Mouse (Mus musculus) kidney, embryonic 14.5 days (tissue): ENCODE measurements around the gene Hand2. TPM values are rescaled to one million over a fixed set of nuclear protein-coding genes. Genes with fewer than 3 reads are reported as not detected.
A peak's percentile ranks its signal among the peaks of the same experiment; 100 is the strongest.

ENCODE experiments used
- ATAC-seq: fragments of 200-750 bp; cut with Nextera tagmentation; 2 replicates; pipeline ENCODE4 v1.8.0; 2017; ENCODE audit warnings: moderate number of reproducible peaks, mild to moderate bottlenecking, moderate TSS enrichment, moderate library complexity; ENCODE audit not compliant: low FRiP score, low TSS enrichment
- H3K27ac ChIP-seq: fragments of 300-500 bp; sonication (generic); 2 replicates; pipeline ENCODE4 v1.5.1; 2014; ENCODE audit warnings: low read depth, mild to moderate bottlenecking, low read length, moderate library complexity, mixed read lengths
- H3K27me3 ChIP-seq: fragments of 300-500 bp; sonication (generic); 2 replicates; pipeline ENCODE4 v1.6.1; 2014; ENCODE audit warnings: mild to moderate bottlenecking, low read length; ENCODE audit not compliant: control insufficient read depth, insufficient read depth
- H3K36me3 ChIP-seq: fragments of 300-500 bp; sonication (generic); 2 replicates; pipeline ENCODE4 v1.6.1; 2014; ENCODE audit warnings: low read length, mixed read lengths; ENCODE audit not compliant: control insufficient read depth, insufficient read depth
- H3K4me1 ChIP-seq: fragments of 300-500 bp; sonication (generic); 2 replicates; pipeline ENCODE4 v1.6.1; 2014; ENCODE audit warnings: low read length, mixed read lengths; ENCODE audit not compliant: control insufficient read depth, insufficient read depth
- H3K4me2 ChIP-seq: fragments of 300-500 bp; sonication (generic); replicated peaks from 2 replicates; pipeline ENCODE4 v1.6.1; 2014; ENCODE audit warnings: low read depth, mild to moderate bottlenecking, low read length
- H3K4me3 ChIP-seq: fragments of 300-500 bp; sonication (generic); 2 replicates; pipeline ENCODE4 v1.5.1; 2014; ENCODE audit warnings: mild to moderate bottlenecking, low read length
- H3K9ac ChIP-seq: fragments of 300-500 bp; sonication (generic); 2 replicates; pipeline ENCODE4 v1.6.1; 2014; ENCODE audit warnings: low read depth, mild to moderate bottlenecking, low read length, moderate library complexity
- H3K9me3 ChIP-seq: fragments of 300-500 bp; sonication (generic); 2 replicates; pipeline ENCODE4 v1.6.1; 2016; ENCODE audit warnings: low read length; ENCODE audit not compliant: control insufficient read depth
- WGBS: fragments of 180-500 bp; shearing (Covaris S2); extraction: QIAGEN DNeasy Blood & Tissue Kit; methylation state at CpG from one replicate; pipeline ENCODE4 v1.1.7; 2014; 5-methylcytosine and 5-hydroxymethylcytosine counted together
- polyA plus RNA-seq: library from polyadenylated mRNA; unstranded; fragments of >200 nt; fragmentation: Nextera tagmentation; extraction: Ambion mirVana; gene quantifications from 2 replicates; pipeline ENCODE4 v1.2.1, GENCODE M21; 2014

The Hand2 gene
- polyA plus RNA-seq, 1 experiment from 2014 or later: not detected

DNA sequence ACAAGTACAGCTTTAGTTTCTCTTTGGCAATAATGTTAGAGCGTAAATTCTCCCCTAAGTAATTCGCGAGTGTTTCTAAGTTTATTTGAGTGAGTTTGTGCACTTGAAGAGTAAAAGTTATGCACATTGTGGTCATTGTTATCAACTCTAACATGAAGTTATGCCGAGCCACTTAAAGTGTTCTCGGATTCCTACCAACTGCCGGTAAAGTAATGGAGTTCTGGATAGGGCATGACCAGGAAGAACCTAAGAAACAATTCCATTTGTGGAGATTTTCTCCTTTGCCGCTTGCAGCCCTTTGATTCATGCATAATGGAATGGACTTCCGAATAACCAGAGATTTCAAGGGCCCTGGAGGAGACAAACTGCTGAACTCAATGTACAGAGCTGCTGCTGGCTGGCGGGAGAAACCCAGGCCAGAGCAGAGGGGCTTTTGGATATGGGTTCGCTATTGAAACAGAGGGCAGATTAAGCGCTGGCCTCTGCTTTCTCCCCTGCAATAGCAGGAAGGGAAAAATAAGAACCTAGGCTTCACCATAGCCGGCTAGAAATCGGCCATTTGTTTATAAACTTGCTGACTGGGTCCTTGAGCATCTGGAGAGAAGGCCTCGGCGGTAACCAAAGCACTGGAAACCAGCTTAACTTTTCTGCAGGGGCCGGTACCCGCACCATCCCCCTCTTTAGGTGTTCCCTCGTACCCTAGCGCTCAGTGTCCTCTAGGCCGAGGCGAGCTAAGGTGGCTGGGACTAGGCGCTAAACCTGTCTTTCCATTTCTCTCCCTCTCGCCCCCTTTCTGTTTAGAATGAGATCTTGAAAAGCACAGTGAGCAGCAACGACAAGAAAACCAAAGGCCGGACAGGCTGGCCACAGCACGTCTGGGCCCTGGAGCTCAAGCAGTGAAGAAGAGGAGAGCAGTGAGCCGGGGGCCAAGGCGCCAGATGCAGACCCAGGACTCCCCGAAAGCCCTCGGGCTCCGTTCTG, 2.5 kb downstream of the Hand2 start:
- peak overlapping the region; percentile 18; the same call in 1 of the 2 replicates for H3K9ac ChIP-seq

DNA sequence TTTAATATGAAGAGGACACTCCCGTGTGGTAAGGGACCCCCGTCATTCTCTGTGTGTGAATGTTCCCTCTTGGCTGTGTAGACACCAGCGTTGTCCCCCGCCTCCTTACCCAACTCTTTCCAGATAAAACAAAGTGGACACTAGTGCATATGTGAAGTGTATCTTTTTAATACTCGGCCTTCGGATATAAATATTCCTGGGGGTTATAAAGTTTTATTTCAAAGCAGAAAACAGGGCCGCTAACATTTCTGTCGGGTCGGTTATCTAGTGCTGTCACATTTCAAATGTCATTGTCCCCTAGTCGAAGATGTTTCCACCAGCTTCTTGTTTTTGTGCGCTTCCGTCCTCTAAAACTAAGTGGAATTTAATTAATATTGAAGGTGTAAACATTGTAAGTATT, 3.3 kb downstream of the Hand2 start:
- Histone ChIP-seq H3K9me3 (no peaks in the 10 kb centered on the region), H3K27me3 (peaks cover 88% of the 10 kb centered on the region), H3K4me2 (no peak overlapping the region), H3K36me3 (no peaks in the 10 kb centered on the region), H3K9ac (no peak overlapping the region), H3K4me3 (peak overlapping the region; percentile 40; the same call in 1 of the 2 replicates), H3K4me1 (0 out of 2 replicates have a peak, but pooled peaks cover 11% of the 10 kb centered on the region), H3K27ac (no peak overlapping the region)
- no peak for ATAC-seq
- WGBS: 2% methylated on average over 12 of the region's 12 CpGs

More for the DNA sequence above, 2.5 kb downstream of the Hand2 start:
- no peak for ATAC-seq
- Histone ChIP-seq H3K36me3 (no peaks in the 10 kb centered on the region), H3K27ac (no peak overlapping the region; the same call in 1 of the 2 replicates), H3K4me1 (0 out of 2 replicates have a peak, but pooled peaks cover 9% of the 10 kb centered on the region), H3K9me3 (no peaks in the 10 kb centered on the region), H3K27me3 (peaks cover 88% of the 10 kb centered on the region), H3K4me3 (peak overlapping the region; percentile 40; the same call in 1 of the 2 replicates), H3K4me2 (no peak overlapping the region)
- under 1% methylated on average over 31 of the region's 31 CpGs for WGBS

DNA sequence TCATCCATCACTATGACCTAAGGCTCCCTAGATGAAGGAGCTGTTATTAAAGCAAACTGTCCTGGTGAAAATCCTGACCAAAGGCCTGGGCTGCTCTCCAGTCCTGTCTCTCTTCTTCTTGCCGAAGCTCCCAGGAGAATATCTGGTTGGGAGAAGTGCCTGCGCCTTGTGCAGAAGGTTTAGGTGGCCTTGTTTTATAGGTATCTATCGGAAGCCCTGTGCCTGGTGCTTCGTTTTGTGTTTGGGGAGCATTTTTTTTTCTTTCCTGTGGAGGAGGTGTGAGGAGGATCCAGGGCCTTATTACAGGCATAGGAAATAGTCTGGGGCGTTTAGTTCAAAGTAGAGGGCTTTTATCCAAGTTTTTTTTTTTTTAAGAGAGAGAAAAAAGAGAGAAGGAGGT, 3.9 kb downstream of the Hand2 start:
- Histone ChIP-seq H3K36me3 (no peaks in the 10 kb centered on the region), H3K4me3 (peak overlapping the region; percentile 10; the same call in 1 of the 2 replicates), H3K4me2 (no peak overlapping the region), H3K27ac (no peak overlapping the region), H3K9ac (no peak overlapping the region), H3K27me3 (peaks cover 89% of the 10 kb centered on the region), H3K4me1 (0 out of 2 replicates have a peak, but pooled peaks cover 11% of the 10 kb centered on the region), H3K9me3 (no peaks in the 10 kb centered on the region)
- no peak for ATAC-seq
- WGBS: 3% methylated on average over 5 of the region's 5 CpGs

DNA sequence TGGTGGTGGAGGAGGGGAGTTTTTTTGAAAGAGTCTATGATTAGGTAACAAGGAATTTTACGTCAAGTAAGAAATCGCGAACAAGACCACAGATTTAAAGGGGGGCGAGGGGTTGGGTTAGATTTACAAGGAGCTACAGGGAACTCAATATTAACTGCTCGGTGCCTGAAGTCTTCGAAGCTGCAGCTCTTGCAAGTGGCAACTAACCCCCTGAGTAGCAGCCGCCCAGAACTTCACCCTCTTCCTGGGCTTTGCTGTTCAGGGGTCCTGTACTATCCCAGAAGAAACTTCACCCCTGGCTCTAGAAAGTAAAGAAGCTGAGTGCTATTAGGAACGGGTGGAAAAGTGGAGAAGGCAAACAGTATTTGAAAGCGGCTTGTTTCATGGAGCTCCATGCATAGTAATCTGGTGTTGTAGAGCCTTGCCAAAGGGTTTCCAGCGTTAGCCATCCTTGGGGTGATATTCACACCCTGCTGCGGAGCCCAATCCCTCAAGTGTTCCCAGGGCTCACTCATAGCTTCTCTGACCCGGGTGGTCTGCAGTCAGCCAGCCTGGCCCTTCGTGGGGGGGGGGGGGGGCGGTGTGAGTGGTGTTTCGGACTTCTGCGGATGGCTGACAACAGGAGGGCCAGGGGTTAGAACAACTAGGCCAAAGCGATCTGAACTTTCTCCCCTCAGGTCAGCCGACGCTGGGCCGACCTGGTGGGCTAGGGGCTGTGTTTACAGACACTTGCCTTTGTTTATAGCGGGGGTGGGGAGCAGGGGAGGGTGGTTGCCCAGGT, 4.5 kb downstream of the Hand2 start:
- 0 out of 2 replicates have a peak, but pooled peaks cover 11% of the 10 kb centered on the region for H3K4me1 ChIP-seq
- ATAC-seq: no peak
- H3K27me3 ChIP-seq: peaks cover 96% of the 10 kb centered on the region
- H3K27ac ChIP-seq: no peak overlapping the region
- no peaks in the 10 kb centered on the region for H3K36me3 ChIP-seq
- H3K9ac ChIP-seq: no peak overlapping the region
- no peak overlapping the region; the same call in 1 of the 2 replicates for H3K4me3 ChIP-seq
- WGBS: 3% methylated on average over 21 of the region's 21 CpGs
- no peaks in the 10 kb centered on the region for H3K9me3 ChIP-seq
- no peak overlapping the region for H3K4me2 ChIP-seq

DNA sequence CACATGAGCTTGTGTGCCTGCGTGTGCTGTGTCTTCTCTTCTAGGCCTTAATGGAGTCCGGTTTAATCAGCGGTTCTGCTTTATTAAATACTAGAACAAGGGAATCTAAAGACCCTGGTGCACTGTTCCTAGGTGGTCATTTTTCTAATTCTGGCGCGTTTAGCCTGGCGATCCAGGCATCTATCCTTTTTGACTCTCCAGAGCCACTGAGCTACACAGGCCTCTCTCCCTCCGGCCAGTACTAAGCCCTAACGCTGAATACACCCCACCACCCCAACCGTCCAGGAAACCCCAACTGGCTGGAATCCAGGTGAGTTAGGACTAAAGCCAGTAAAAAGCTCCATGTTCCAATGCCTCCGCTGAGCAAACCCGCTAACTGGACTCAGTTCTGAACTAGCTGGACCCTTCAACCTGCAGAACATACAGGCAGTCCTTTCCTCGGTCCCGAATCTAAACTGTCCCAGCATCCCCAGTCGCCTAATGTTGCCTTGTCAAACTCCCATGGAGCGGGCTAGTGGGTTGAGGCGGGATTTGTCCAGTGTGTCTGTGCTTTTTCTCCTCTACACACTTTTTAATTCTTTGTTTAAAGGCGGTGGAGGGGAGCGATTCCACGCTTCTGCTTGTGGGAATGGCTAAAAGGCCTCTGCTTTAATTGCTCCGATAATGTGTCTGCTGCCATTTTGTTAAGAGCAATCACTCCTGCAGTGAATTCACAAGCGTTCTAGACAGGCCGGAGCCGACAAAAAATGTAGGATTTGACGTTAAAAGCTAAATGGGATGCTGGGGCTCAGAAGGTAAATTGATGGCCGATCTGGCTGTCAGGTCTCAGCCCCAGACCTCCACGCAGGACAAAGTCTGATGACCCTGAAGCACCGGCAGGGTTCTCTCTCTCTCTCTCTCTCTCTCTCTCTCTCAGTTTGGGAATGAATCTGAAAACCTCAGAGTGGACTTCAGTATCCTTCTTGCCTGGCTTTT, 5.6 kb downstream of the Hand2 start:
- no peak overlapping the region for H3K27ac ChIP-seq
- no peak overlapping the region for H3K9ac ChIP-seq

DNA sequence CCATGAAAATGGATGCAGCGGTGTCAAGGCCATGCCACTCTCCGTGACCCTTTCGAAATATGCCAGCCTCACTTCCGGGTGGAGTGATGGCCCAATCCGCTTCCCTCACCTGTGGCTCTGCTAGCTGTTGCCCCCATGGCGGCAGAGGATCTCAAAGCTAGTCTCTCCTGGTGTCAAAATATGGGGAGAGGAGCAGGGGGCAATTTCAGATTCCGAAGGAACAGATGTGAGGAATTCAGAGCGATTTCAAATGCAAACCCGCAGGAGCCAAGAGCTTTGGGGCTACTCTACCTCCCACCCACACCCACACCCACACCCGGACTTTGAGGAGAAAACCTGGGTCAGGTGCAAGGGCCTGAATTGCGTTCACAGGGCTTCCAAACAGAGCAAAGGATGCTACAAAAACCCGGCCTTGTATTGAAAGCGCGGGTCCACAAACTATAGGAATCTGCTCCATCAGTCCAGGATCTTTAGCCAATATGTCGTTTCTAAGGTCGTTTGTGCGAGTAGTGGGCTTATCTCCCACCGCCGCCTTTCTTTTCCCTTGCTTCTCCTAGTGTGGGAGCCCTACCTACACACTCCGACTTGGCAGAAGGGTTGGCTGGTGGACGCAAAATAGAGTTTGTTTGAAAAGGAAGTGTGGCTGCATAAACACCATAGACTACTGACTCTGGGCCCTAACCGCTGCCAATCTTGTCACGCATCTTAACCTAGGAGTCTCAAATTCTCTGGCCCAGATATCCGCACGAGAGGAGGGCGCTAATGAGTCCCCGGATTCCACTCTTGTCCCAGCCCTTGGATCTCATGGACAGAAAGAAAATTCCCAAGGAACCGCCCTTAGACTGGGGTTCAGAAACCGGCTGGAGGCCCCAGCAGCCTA, 6.7 kb downstream of the Hand2 start:
- H3K36me3 ChIP-seq: no peaks in the 10 kb centered on the region
- WGBS: 1% methylated on average over 29 of the region's 29 CpGs
- H3K4me3 ChIP-seq: no peak overlapping the region
- 0 out of 2 replicates have a peak, but pooled peaks cover 5% of the 10 kb centered on the region for H3K4me1 ChIP-seq
- no peak overlapping the region for H3K9ac ChIP-seq
- H3K4me2 ChIP-seq: peak overlapping the region; percentile 26; the same call in 1 of the 2 replicates
- no peak overlapping the region for H3K27ac ChIP-seq
- H3K9me3 ChIP-seq: no peaks in the 10 kb centered on the region
- peaks cover 94% of the 10 kb centered on the region for H3K27me3 ChIP-seq
- no peak; the same call in 1 of the 2 replicates for ATAC-seq

More for the DNA sequence above, 5.6 kb downstream of the Hand2 start:
- H3K4me3 ChIP-seq: no peak overlapping the region; the same call in 1 of the 2 replicates
- peaks cover 94% of the 10 kb centered on the region for H3K27me3 ChIP-seq
- no peak for ATAC-seq
- H3K36me3 ChIP-seq: no peaks in the 10 kb centered on the region
- 0 out of 2 replicates have a peak, but pooled peaks cover 8% of the 10 kb centered on the region for H3K4me1 ChIP-seq
- 5% methylated on average over 27 of the region's 27 CpGs for WGBS
- no peaks in the 10 kb centered on the region for H3K9me3 ChIP-seq
- no peak overlapping the region for H3K4me2 ChIP-seq

DNA sequence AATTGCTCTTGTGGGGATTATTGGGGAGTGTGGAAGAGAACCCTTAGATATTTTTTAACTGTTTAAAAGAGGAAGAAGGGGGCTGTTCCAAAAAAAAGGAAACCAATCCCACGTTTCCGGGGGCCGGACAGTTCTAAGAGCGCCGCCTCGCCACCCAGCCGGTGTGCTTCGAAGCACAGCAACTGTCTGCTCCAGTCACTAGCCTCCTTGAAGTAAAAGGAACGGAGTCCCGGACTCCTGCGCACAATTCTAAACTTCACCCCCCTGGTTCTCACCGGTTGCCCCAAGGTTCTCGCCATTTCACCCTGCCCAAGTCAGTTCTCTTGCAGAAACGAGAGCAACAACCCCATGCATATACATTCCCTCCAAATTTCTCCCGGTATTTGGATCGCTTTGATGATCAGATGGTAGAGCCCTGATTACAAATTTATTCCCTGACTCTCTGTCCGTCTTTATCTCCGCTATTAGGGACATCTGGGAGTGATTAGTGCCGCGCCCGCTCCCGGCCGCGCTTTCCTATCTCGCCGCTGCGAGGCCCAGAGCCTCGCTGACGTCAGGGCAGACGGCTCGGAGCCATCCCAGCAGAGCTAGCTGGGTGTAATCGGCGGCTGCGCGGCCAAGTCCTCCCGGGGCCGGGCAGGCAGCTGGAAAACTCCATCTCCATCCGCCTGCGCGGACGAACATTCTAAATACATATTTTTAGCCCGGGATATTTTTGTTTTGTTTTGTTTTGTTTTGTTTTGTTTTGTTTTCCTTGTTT, 7.6 kb downstream of the Hand2 start:
- WGBS: 1% methylated on average over 42 of the region's 42 CpGs
- H3K36me3 ChIP-seq: no peaks in the 10 kb centered on the region
- no peaks in the 10 kb centered on the region for H3K9me3 ChIP-seq
- H3K4me2 ChIP-seq: peak overlapping the region; percentile 26
- H3K27ac ChIP-seq: no peak overlapping the region
- ATAC-seq: peak; percentile 75; the same call in 1 of the 2 replicates
- peak overlapping the region; percentile 20; the same call in 1 of the 2 replicates for H3K4me3 ChIP-seq
- 0 out of 2 replicates have a peak, but pooled peaks cover 5% of the 10 kb centered on the region for H3K4me1 ChIP-seq
- H3K27me3 ChIP-seq: peaks cover 94% of the 10 kb centered on the region
- H3K9ac ChIP-seq: no peak overlapping the region
